Mouse (Mus musculus) intestine, embryonic 16.5 days (tissue): Measurements from ENCODE around the gene Dbt. TPM values are rescaled to one million over a fixed set of nuclear protein-coding genes. Genes with fewer than 3 reads are reported as not detected.

ENCODE experiments used
- ATAC-seq: fragments of 200-750 bp; cut with Nextera tagmentation; 2 replicates; pipeline ENCODE4 v1.8.0; 2017; ENCODE audit warnings: moderate TSS enrichment, moderate library complexity
- H3K27ac ChIP-seq: fragments of 300-500 bp; sonication (generic); 2 replicates; pipeline ENCODE4 v1.5.1; 2014; ENCODE audit warnings: mild to moderate bottlenecking, low read length
- H3K27me3 ChIP-seq: fragments of 300-500 bp; sonication (generic); replicated peaks from 2 replicates; pipeline ENCODE4 v1.6.1; 2014; ENCODE audit warnings: low read length, control low read depth, mixed read lengths; ENCODE audit not compliant: control insufficient read depth, insufficient read depth
- H3K36me3 ChIP-seq: fragments of 300-500 bp; sonication (generic); 2 replicates; pipeline ENCODE4 v1.6.1; 2014; ENCODE audit warnings: low read length, control low read depth; ENCODE audit not compliant: control insufficient read depth, insufficient read depth
- H3K4me1 ChIP-seq: fragments of 300-500 bp; sonication (generic); 2 replicates; pipeline ENCODE4 v1.6.1; 2014; ENCODE audit warnings: low read length, control low read depth, mixed read lengths; ENCODE audit not compliant: control insufficient read depth, insufficient read depth
- H3K4me2 ChIP-seq: fragments of 300-500 bp; sonication (generic); 2 replicates; pipeline ENCODE4 v1.6.1; 2014; ENCODE audit warnings: low read depth, low read length, control low read depth
- H3K4me3 ChIP-seq: fragments of 300-500 bp; sonication (generic); 2 replicates; pipeline ENCODE4 v1.5.1; 2014; ENCODE audit warnings: mild to moderate bottlenecking, low read length
- H3K9ac ChIP-seq: fragments of 300-500 bp; sonication (generic); 2 replicates; pipeline ENCODE4 v1.6.1; 2014; ENCODE audit warnings: low read depth, low read length
- H3K9me3 ChIP-seq: fragments of 300-500 bp; sonication (generic); 2 replicates; pipeline ENCODE4 v1.6.1; 2016; ENCODE audit warnings: low read length, control low read depth; ENCODE audit not compliant: control insufficient read depth
- WGBS: fragments of 180-500 bp; shearing (Covaris S2); extraction: QIAGEN DNeasy Blood & Tissue Kit; methylation state at CpG from one replicate; pipeline ENCODE4 v1.1.7; 2014; 5-methylcytosine and 5-hydroxymethylcytosine counted together
- polyA plus RNA-seq: library from polyadenylated mRNA; unstranded; fragments of >200 nt; fragmentation: Nextera tagmentation; extraction: Ambion mirVana; gene quantifications from 2 replicates; pipeline ENCODE4 v1.2.1, GENCODE M21; 2015

Gene Dbt
- polyA plus RNA-seq, 1 experiment from 2014 or later = 21.7 TPM

DNA sequence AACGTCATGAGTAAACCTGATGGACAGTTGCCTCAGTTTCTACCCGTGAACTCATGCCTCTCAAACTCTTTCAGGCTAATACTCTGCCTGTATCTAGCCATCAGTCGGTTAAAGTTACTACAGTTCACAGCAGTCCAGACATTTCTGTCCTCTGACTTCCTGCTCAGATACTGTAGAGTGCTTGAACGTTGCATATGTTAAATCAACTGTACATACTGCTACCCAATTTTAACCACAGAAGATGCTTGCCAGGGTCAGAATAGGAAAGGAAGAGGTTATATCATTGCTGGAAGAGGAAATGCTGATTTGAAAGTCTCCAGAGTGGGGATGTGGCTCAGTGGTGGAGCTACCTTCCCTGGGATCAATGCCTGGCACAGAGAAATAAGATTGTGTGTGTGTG is 29.6 kb upstream of the Dbt start:
- Histone ChIP-seq H3K4me3 (no peak overlapping the region), H3K4me2 (no peak overlapping the region), H3K36me3 (peaks cover 3% of the 10 kb centered on the region; the same call in 1 of the 2 replicates), H3K27me3 (no peaks in the 10 kb centered on the region), H3K9ac (no peak overlapping the region), H3K9me3 (no peaks in the 10 kb centered on the region), H3K4me1 (0 out of 2 replicates have a peak, but pooled peaks cover 2% of the 10 kb centered on the region), H3K27ac (no peak overlapping the region)
- no peak for ATAC-seq
- WGBS = 81% methylated on average over 4 of the region's 4 CpGs

GRCm38 (mm10) chr3:116490920-116491319 is 21.9 kb upstream of the Dbt start:
- WGBS = 92% methylated on average over 5 of the region's 5 CpGs
- Histone ChIP-seq H3K4me1 (no peaks in the 10 kb centered on the region), H3K4me3 (no peak overlapping the region), H3K36me3 (peaks cover 13% of the 10 kb centered on the region), H3K9me3 (no peaks in the 10 kb centered on the region), H3K4me2 (no peak overlapping the region), H3K27me3 (no peaks in the 10 kb centered on the region), H3K27ac (no peak overlapping the region), H3K9ac (no peak overlapping the region)
- no peak for ATAC-seq

GRCm38 (mm10) chr3:116491923-116492454 is 20.9 kb upstream of the Dbt start:
- Histone ChIP-seq H3K4me2 (no peak overlapping the region), H3K9me3 (no peaks in the 10 kb centered on the region), H3K27me3 (no peaks in the 10 kb centered on the region), H3K36me3 (peaks cover 13% of the 10 kb centered on the region), H3K4me1 (no peaks in the 10 kb centered on the region), H3K4me3 (no peak overlapping the region), H3K9ac (no peak overlapping the region), H3K27ac (no peak overlapping the region)
- peak; percentile 87 for ATAC-seq
- 58% methylated on average over 1 of the region's 1 CpGs for WGBS

DNA sequence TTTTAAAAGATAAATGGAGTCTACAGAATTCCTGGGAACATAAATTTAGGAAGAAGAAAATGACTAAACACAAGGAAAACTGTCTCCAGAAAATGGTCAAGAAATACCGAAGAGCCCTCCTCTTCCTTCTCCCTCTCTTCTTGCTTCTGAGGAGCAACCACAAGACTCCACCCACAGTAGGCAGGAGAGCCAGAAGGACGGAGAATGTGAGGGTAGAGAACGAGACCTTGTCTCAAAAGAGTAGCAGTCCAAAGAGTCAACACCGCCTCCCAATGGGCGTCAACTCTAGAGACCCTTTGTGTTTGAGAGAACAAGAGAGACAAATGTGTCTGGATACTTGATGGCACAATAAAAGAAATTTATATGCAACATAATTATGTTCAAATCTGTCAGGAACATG is 19.2 kb upstream of the Dbt start:
- H3K36me3 ChIP-seq = peaks cover 16% of the 10 kb centered on the region
- no peak overlapping the region for H3K9ac ChIP-seq
- no peaks in the 10 kb centered on the region for H3K4me1 ChIP-seq
- H3K27me3 ChIP-seq = no peaks in the 10 kb centered on the region
- ATAC-seq = no peak
- H3K9me3 ChIP-seq = no peaks in the 10 kb centered on the region
- 67% methylated on average over 5 of the region's 5 CpGs for WGBS
- no peak overlapping the region for H3K27ac ChIP-seq
- no peak overlapping the region for H3K4me2 ChIP-seq
- H3K4me3 ChIP-seq = no peak overlapping the region

GRCm38 (mm10) chr3:116495671-116496070 is 17.2 kb upstream of the Dbt start:
- Histone ChIP-seq H3K4me1 (no peaks in the 10 kb centered on the region), H3K9ac (no peak overlapping the region), H3K9me3 (no peaks in the 10 kb centered on the region), H3K27me3 (no peaks in the 10 kb centered on the region), H3K4me2 (no peak overlapping the region), H3K4me3 (no peak overlapping the region), H3K27ac (no peak overlapping the region), H3K36me3 (peaks cover 14% of the 10 kb centered on the region)
- ATAC-seq = no peak
- 74% methylated on average over 1 of the region's 1 CpGs for WGBS

GRCm38 (mm10) chr3:116507772-116508351 is 5.0 kb upstream of the Dbt start, which contains the start of gene Rtca:
Gene Rtca (minus strand): TSS chr3:116508208.
- peaks cover 16% of the 10 kb centered on the region for H3K4me1 ChIP-seq
- ATAC-seq = peak; percentile 96
- under 1% methylated on average over 44 of the region's 44 CpGs for WGBS

DNA sequence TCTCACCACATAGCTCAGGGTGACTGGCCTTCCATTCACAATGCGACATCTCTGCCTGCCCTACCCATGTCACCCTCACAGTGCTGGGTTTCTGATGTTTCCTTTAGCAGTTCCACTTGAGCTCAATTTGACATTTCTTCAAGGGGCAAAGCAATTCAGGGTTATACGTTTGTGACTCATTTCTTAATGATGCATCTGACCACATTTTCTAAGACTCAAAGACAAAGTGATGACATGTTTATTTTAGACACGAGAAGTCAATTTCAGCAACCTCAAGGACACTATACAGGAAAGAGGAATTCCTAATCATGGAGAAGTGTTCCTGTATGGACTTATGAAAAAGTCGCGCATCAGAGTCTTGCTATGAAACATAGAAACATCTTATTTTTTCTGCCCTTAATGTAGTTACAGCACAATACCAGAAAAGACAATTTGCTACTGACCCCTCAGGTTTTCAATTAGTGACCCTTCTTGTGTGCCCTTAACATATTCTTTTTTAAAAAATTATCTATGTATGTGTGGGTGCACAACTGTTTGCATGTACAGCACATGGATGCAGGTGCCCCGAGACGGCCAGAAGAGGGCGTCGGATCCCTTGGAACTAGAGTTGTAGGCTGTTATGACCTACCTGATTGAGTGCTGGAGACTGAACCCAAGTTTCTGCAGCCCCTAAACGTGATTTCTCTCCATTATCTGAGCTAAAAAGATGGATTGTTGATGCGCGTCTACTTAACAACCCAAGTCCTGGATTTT is 543 bp upstream of the Dbt start:
- Histone ChIP-seq H3K4me3 (peak overlapping the region; percentile 67), H3K4me1 (peaks cover 6% of the 10 kb centered on the region), H3K4me2 (peak overlapping the region; percentile 67), H3K9me3 (no peaks in the 10 kb centered on the region), H3K36me3 (no peaks in the 10 kb centered on the region), H3K27ac (no peak overlapping the region), H3K9ac (no peak overlapping the region), H3K27me3 (no peaks in the 10 kb centered on the region)
- ATAC-seq = peak; percentile 18
- WGBS = 38% methylated on average over 12 of the region's 12 CpGs

More at GRCm38 (mm10) chr3:116507772-116508351, 5.0 kb upstream of the Dbt start, which contains the start of gene Rtca:
- Histone ChIP-seq H3K9ac (peak within 1 kb of the TSS; percentile 87), H3K9me3 (no peaks in the 10 kb centered on the region), H3K4me2 (peak within 1 kb of the TSS; percentile 74), H3K4me3 (peak within 1 kb of the TSS; percentile 93), H3K36me3 (peaks cover 6% of the 10 kb centered on the region; the same call in 1 of the 2 replicates), H3K27me3 (no peaks in the 10 kb centered on the region), H3K27ac (peak within 1 kb of the TSS; percentile 66)

- Histone ChIP-seq H3K4me2 (no peak overlapping the region), H3K27me3 (no peaks in the 10 kb centered on the region), H3K9ac (no peak overlapping the region), H3K4me1 (no peaks in the 10 kb centered on the region), H3K9me3 (no peaks in the 10 kb centered on the region), H3K4me3 (no peak overlapping the region), H3K27ac (no peak overlapping the region), H3K36me3 (0 out of 2 replicates have a peak, but pooled peaks cover 2% of the 10 kb centered on the region)
- ATAC-seq = no peak
- 82% methylated on average over 12 of the region's 12 CpGs for WGBS
Observed at GRCm38 (mm10) chr3:116520141-116520761, 7.4 kb downstream of the Dbt start.

GRCm38 (mm10) chr3:116529741-116530140 is 16.9 kb downstream of the Dbt start:
- no peaks in the 10 kb centered on the region for H3K36me3 ChIP-seq
- H3K27ac ChIP-seq = no peak overlapping the region
- H3K27me3 ChIP-seq = no peaks in the 10 kb centered on the region
- H3K4me1 ChIP-seq = no peaks in the 10 kb centered on the region
- WGBS = 50% methylated on average over 4 of the region's 5 CpGs
- no peak for ATAC-seq
- H3K4me3 ChIP-seq = no peak overlapping the region
- no peak overlapping the region for H3K4me2 ChIP-seq
- H3K9me3 ChIP-seq = no peaks in the 10 kb centered on the region
- no peak overlapping the region for H3K9ac ChIP-seq
